12 mouse cellular contexts compared by ENCODE assay signal in genomic region chr12:75615556-75615955, GRCm38 (mm10). TPM values are rescaled to one million over a fixed set of nuclear protein-coding genes. Genes with fewer than 3 reads are reported as not detected.
DNase-seq lines count a peak whose midpoint lies in the region; ATAC-seq lines count a peak whose summit lies in the region.
"Had no signal": no experiment of that assay in that cellular context is flagged by ENCODE, and none has a peak within 500 bp of the region (broad histone marks: within the 10 kb centered on the region; RNA-seq: fewer than 3 reads in every experiment).

No protein-coding gene starts in this region.

- H3K4me3 ChIP-seq in heart, embryonic 12.5 days, result peak overlapping the region; percentile 39; the same call in 1 of the 2 replicates
- H3K4me3 ChIP-seq in limb, embryonic 10.5 days, result peak overlapping the region; percentile 42; the same call in 1 of the 2 replicates

- H3K4me2 ChIP-seq in heart, embryonic 12.5 days, result peak overlapping the region; percentile 67

- H3K9ac ChIP-seq in heart, embryonic 12.5 days, result no peak overlapping the region

- DNase-seq in cerebellum, postnatal 10 days, result peak; percentile 58 to 59
- DNase-seq in cerebellum, adult 8-10 months, result no peak
- DNase-seq in heart, adult 9 months (ENCODE audit: low spot score in 2 of 2), result no peak
- peak; percentile 16 for DNase-seq in left cerebral cortex, postnatal 4 days
- DNase-seq in left cerebral cortex, adult 8-10 months (ENCODE audit: low spot score in 2 of 2), result no peak
- DNase-seq in limb, embryonic 10.5 days (ENCODE audit: low spot score), result no peak
- DNase-seq in lung, adult 18-20 months, result no peak
- DNase-seq: layer of hippocampus, postnatal 36 days; thymus, adult 18-20 months had no signal

- peaks cover 15% of the 10 kb centered on the region for H3K4me1 ChIP-seq in heart, embryonic 12.5 days (replicated peaks)
- peaks cover 7% of the 10 kb centered on the region for H3K4me1 ChIP-seq in limb, embryonic 10.5 days

- no peaks in the 10 kb centered on the region; the same call in 1 of the 2 replicates for H3K9me3 ChIP-seq in heart, embryonic 12.5 days (replicated peaks)
- H3K9me3 ChIP-seq in limb, embryonic 10.5 days (replicated peaks), result no peaks in the 10 kb centered on the region
- H3K9me3 ChIP-seq: hindbrain, embryonic 10.5 days had no signal

- no peak overlapping the region for H3K27ac ChIP-seq in heart, embryonic 12.5 days (ENCODE audit: poor library complexity, severe bottlenecking)
- H3K27ac ChIP-seq in limb, embryonic 10.5 days, result no peak overlapping the region

- intact Hi-C loops in left cerebral cortex, postnatal 4 days (cut with DNase I), result no loop called here

- no peaks in the 10 kb centered on the region for H3K27me3 ChIP-seq in heart, embryonic 12.5 days (replicated peaks)
- no peaks in the 10 kb centered on the region for H3K27me3 ChIP-seq in limb, embryonic 10.5 days (ENCODE audit: low read depth, poor library complexity, severe bottlenecking)

- H3K36me3 ChIP-seq in heart, embryonic 12.5 days, result no peaks in the 10 kb centered on the region
- no peaks in the 10 kb centered on the region for H3K36me3 ChIP-seq in limb, embryonic 10.5 days
- H3K36me3 ChIP-seq: hindbrain, embryonic 10.5 days had no signal

- no peak for ATAC-seq in heart, embryonic 12.5 days (ENCODE audit: insufficient number of reproducible peaks, low FRiP score)
- ATAC-seq: CD4-positive, CD25-positive, alpha-beta regulatory T cell, adult 4 months had no signal

- 60% methylated on average over 3 of the region's 3 CpGs for WGBS in heart, embryonic 12.5 days
- WGBS in limb, embryonic 10.5 days, result 63% methylated on average over 3 of the region's 3 CpGs

RNA-seq across cellular contexts. Expression of gene Ppp2r5e, which starts 19.5 kb away (rescaled TPM):
- 12.1 and 12.7 TPM in 2 replicates for polyA plus RNA-seq in heart, embryonic 12.5 days (2016; fragmentation: Nextera tagmentation; extraction: Ambion mirVana)
- 10 to 100 TPM; 93.4 to 94.3 TPM for total RNA-seq in left cerebral cortex, postnatal 4 days (2021)
- 10 to 100 TPM; 69.1 to 74.0 (median 73.5) TPM for total RNA-seq in left cerebral cortex, adult 8-10 months (2022)
- 12.6 and 12.7 TPM in 2 replicates for polyA plus RNA-seq in limb, embryonic 10.5 days (2016; fragmentation: Nextera tagmentation; extraction: Ambion mirVana)

RNA-seq across cellular contexts. Expression of gene Wdr89, which starts 53.8 kb away (rescaled TPM):
- 8.6 and 9.8 TPM in 2 replicates for polyA plus RNA-seq in heart, embryonic 12.5 days (2016; fragmentation: Nextera tagmentation; extraction: Ambion mirVana)
- total RNA-seq in left cerebral cortex, postnatal 4 days (2021), result 1 to 10 TPM; 4.0 to 4.4 TPM
- total RNA-seq in left cerebral cortex, adult 8-10 months (2022), result 1 to 10 TPM; 2.6 to 4.1 (median 3.5) TPM
- 15.2 and 17.5 TPM in 2 replicates for polyA plus RNA-seq in limb, embryonic 10.5 days (2016; fragmentation: Nextera tagmentation; extraction: Ambion mirVana)

Comparison
In these comparisons a context has a peak if more than half of its experiments do, and no peak if none do; other contexts are left out.
1. DNase-seq: peak in cerebellum, postnatal 10 days (2 of 2) and left cerebral cortex, postnatal 4 days (single experiment); none in cerebellum, adult 8-10 months (single experiment), heart, adult 9 months (0 of 2), left cerebral cortex, adult 8-10 months (0 of 2), limb, embryonic 10.5 days (single experiment) and lung, adult 18-20 months (0 of 2).